Mouse (Mus musculus) myocyte (in vitro differentiated cells): Measurements from ENCODE around the gene Gm49394. TPM values are rescaled to one million over a fixed set of nuclear protein-coding genes. Genes with fewer than 3 reads are reported as not detected.

Experiments
- H3K27me3 ChIP-seq: one replicate; pipeline ENCODE4 v1.6.1; 2011; ENCODE audit not compliant: control insufficient read depth, insufficient read depth, insufficient read length
- H3K36me3 ChIP-seq: one replicate; pipeline ENCODE4 v1.6.1; 2011; ENCODE audit not compliant: control insufficient read depth, insufficient read depth
- H3K4me2 ChIP-seq: one replicate; pipeline ENCODE4 v1.6.1; 2011; ENCODE audit warnings: low read depth, control low read depth
- H3K4me3 ChIP-seq: one replicate; pipeline ENCODE4 v1.5.1; 2011; ENCODE audit warnings: mild to moderate bottlenecking, control low read depth, moderate library complexity
- H3K79me2 ChIP-seq: one replicate; pipeline ENCODE4 v1.6.1; 2011; ENCODE audit not compliant: control insufficient read depth, insufficient read depth
- H3ac ChIP-seq: one replicate; pipeline ENCODE4 v1.6.1; 2011; ENCODE audit not compliant: control insufficient read depth, insufficient read length
- CEBPB ChIP-seq: IDR thresholded peaks from 2 replicates; pipeline ENCODE4 v1.6.1; 2011; ENCODE audit warnings: mild to moderate bottlenecking, moderate library complexity; ENCODE audit not compliant: poor library complexity, insufficient read depth, severe bottlenecking
- E2F4 ChIP-seq: IDR thresholded peaks from one replicate; pipeline ENCODE4 v1.6.1; 2011; ENCODE audit warnings: mild to moderate bottlenecking, control low read depth, moderate library complexity; ENCODE audit not compliant: insufficient read depth
- MAX ChIP-seq: IDR thresholded peaks from one replicate; pipeline ENCODE4 v1.6.1; 2011; ENCODE audit warnings: low read depth, mild to moderate bottlenecking, control low read depth
- MYOD1 ChIP-seq, 3 experiments: IDR thresholded peaks; one replicate each; pipeline ENCODE4 v1.6.1; 2011; ENCODE audit warnings: control low read depth in 2 of 3, low read depth in 2 of 3, mild to moderate bottlenecking in 2 of 3, moderate library complexity in 1 of 3; ENCODE audit not compliant: insufficient read length in 2 of 3, control insufficient read depth in 1 of 3
- MYOG ChIP-seq, 3 experiments: IDR thresholded peaks; one replicate each; pipeline ENCODE4 v1.6.1; 2011; ENCODE audit warnings: control low read depth in 2 of 3, low read depth in 2 of 3, mild to moderate bottlenecking in 2 of 3; ENCODE audit not compliant: insufficient read length in 2 of 3, control insufficient read depth in 1 of 3, insufficient read depth in 1 of 3
- POLR2A ChIP-seq: IDR thresholded peaks from one replicate; pipeline ENCODE4 v1.6.1; 2011; ENCODE audit warnings: low read depth, mild to moderate bottlenecking, control low read depth, moderate library complexity; ENCODE audit not compliant: insufficient read length
- POLR2AphosphoS2 ChIP-seq: IDR thresholded peaks from one replicate; pipeline ENCODE4 v1.6.1; 2011; ENCODE audit warnings: low read depth, control low read depth; ENCODE audit not compliant: insufficient read length
- REST ChIP-seq: IDR thresholded peaks from one replicate; pipeline ENCODE4 v1.6.1; 2011; ENCODE audit warnings: mild to moderate bottlenecking, control low read depth, moderate library complexity; ENCODE audit not compliant: insufficient read depth, insufficient read length
- SRF ChIP-seq: IDR thresholded peaks from one replicate; pipeline ENCODE4 v1.6.1; 2011; ENCODE audit warnings: low read depth; ENCODE audit not compliant: control insufficient read depth, insufficient read length
- TCF12 ChIP-seq: IDR thresholded peaks from one replicate; pipeline ENCODE4 v1.6.1; 2011; ENCODE audit warnings: mild to moderate bottlenecking, control low read depth; ENCODE audit not compliant: poor library complexity, insufficient read depth, severe bottlenecking
- TCF3 ChIP-seq: IDR thresholded peaks from one replicate; pipeline ENCODE4 v1.6.1; 2011; ENCODE audit warnings: low read depth, control low read depth; ENCODE audit not compliant: insufficient read length
- USF1 ChIP-seq: IDR thresholded peaks from one replicate; pipeline ENCODE4 v1.6.1; 2011; ENCODE audit warnings: low read depth, mild to moderate bottlenecking, control low read depth, moderate library complexity
- polyA plus RNA-seq: library from polyadenylated mRNA; unstranded; fragments of >200 nt; fragmentation: generic; extraction: Trizol; gene quantifications from one replicate; pipeline ENCODE4 v1.2.1, GENCODE M21; 2012; ENCODE audit warnings: missing spikeins

The Gm49394 gene
- polyA plus RNA-seq, 1 experiment: 0.65 TPM

DNA sequence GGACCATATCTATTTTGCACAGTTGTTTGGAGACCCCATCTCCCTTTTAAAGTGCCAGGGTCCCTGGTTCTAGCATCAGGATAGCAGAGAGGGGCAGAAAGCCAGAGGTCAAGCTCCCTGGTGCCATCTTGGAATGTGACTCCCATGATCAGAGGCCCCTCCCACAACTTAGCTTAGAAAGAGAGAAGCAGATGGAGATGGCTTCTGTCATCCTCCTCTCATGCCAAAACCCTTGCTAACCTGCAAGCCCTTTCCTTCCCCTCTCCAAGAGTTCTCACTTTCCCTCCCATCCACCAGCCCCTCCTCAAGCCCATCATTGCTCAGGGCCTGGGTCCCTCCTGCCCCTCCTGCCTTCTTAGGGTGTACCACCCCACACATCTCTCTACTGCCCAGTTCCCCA is 33.6 kb downstream of the Gm49394 start:
- Histone ChIP-seq H3K79me2 (no peaks in the 10 kb centered on the region), H3K4me3 (no peak overlapping the region), H3K36me3 (no peaks in the 10 kb centered on the region), H3K4me2 (no peak overlapping the region), H3K27me3 (peaks cover 9% of the 10 kb centered on the region), H3ac (no peak overlapping the region)
- TF ChIP-seq TCF3: no peak

DNA sequence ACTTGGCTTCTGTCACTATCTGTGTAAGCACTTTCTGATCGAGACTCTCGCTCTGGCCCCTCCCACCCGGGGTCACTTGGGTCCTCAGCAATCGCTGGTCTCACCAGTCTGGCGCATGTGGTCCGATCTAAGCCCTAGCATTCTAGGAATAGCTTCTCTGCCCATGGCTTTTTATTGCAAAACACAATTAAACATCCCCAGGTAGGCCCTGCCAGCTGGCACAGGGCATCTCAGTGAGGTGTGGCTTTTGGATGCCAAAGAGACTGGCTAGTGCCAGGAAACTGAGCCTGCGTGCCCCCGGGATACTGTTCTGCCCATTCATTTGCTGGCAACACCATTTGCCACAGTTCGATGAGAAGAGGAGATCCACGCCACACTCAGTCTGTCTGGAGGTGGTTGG is 39.1 kb downstream of the Gm49394 start:
- Histone ChIP-seq H3K27me3 (peaks cover 9% of the 10 kb centered on the region), H3ac (no peak overlapping the region)
- TF ChIP-seq CEBPB (no peak), E2F4 (no peak), TCF3 (no peak), TCF12 (no peak), USF1 (no peak), MAX (no peak), MYOG (IDR thresholded peaks at IDR 0.05; ENCODE audit: control insufficient read depth in 1 of 3, insufficient read depth in 1 of 3, insufficient read length in 2 of 3, low read depth in 2 of 3) (no peak), POLR2A (no peak)

DNA sequence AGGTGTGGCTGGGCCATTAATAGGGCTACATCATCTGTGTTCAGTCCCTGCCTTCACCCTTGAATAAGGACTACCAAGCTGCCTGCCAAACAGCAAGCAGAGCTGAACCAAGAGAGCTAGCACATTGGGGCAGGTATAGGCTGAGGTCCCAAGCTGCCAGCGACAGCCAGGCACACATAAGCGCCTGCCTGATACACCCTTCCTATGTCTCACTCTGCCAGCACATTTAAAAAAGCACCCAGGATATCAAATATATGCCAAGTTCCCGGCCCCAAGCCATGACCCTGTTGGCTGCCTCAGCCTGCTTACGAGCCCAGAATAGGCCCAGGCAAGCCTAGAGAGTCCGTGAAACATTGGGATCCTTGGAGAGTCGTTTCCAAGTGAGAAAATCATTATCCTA is 39.9 kb downstream of the Gm49394 start:
- H3K27me3 ChIP-seq: peaks cover 6% of the 10 kb centered on the region

More for the DNA sequence above, 39.1 kb downstream of the Gm49394 start:
- Histone ChIP-seq H3K4me2 (no peak overlapping the region), H3K36me3 (no peaks in the 10 kb centered on the region), H3K4me3 (no peak overlapping the region), H3K79me2 (no peaks in the 10 kb centered on the region)

DNA sequence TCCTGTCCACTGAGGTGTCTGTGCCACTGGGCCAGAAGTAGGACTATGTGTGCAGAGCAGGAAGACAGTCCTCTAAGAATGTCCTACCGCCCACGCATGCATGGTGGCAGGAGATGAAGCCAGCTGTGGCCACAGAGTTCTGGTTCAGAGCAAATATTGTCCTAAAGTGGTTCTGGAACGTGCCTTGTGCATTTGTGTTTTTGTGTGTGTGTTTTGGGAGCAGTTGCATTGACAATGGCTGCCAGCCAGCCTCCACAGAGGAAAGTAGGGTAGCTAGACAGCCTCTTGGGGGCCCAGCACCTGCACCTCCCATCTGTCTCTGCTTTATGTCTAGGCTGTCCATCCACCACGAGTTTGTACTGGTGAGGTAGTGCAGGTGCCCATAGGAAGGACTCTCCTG is 47.6 kb downstream of the Gm49394 start:
- H3K4me3 ChIP-seq: no peak overlapping the region
- TF ChIP-seq MAX: no peak
- no peak for TF ChIP-seq POLR2A
- no peak for TF ChIP-seq TCF3
- TF ChIP-seq REST: no peak
- no peak for TF ChIP-seq SRF
- TF ChIP-seq TCF12: no peak
- no peak for TF ChIP-seq E2F4
- no peak for TF ChIP-seq USF1
- TF ChIP-seq MYOD1 (IDR thresholded peaks at IDR 0.05; ENCODE audit: control insufficient read depth in 1 of 3, insufficient read length in 2 of 3, low read depth in 2 of 3): no peak
- no peak for TF ChIP-seq CEBPB
- TF ChIP-seq MYOG (IDR thresholded peaks at IDR 0.05; ENCODE audit: control insufficient read depth in 1 of 3, insufficient read depth in 1 of 3, insufficient read length in 2 of 3, low read depth in 2 of 3): no peak
- no peak overlapping the region for H3K4me2 ChIP-seq
- H3K36me3 ChIP-seq: no peaks in the 10 kb centered on the region
- H3K27me3 ChIP-seq: peaks cover 7% of the 10 kb centered on the region
- H3ac ChIP-seq: no peak overlapping the region
- H3K79me2 ChIP-seq: no peaks in the 10 kb centered on the region

More for the DNA sequence above, 39.9 kb downstream of the Gm49394 start:
- Histone ChIP-seq H3K36me3 (no peaks in the 10 kb centered on the region), H3K4me3 (no peak overlapping the region), H3K4me2 (no peak overlapping the region), H3ac (no peak overlapping the region), H3K79me2 (no peaks in the 10 kb centered on the region)
- TF ChIP-seq E2F4 (no peak), REST (no peak), MYOD1 (IDR thresholded peaks at IDR 0.05; ENCODE audit: control insufficient read depth in 1 of 3, insufficient read length in 2 of 3, low read depth in 2 of 3) (no peak), CEBPB (no peak), USF1 (no peak)

DNA sequence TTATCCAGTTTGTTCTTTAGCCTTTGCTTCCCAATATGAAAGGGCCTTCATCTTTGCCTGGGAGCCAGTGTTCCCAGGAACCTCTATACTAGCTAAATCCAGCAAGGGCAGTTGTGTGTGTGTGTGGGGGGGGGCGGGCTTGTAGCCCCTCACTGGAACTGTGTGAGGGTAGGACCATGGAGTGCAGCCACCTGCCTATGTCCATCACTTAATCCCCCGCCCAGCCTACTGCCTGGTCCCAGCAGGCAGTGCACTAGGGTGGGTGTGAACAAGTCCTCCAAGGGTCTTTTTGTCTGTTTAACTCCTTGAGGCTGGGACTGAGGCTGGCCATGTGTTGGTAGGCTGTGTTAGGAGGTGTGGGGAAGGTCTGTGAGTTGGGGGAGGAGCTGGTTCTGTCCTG is 56.7 kb downstream of the Gm49394 start:
- Histone ChIP-seq H3K4me3 (no peak overlapping the region), H3ac (no peak overlapping the region), H3K4me2 (no peak overlapping the region), H3K36me3 (no peaks in the 10 kb centered on the region), H3K27me3 (peaks cover 2% of the 10 kb centered on the region), H3K79me2 (no peaks in the 10 kb centered on the region)
- TF ChIP-seq TCF12 (no peak), MYOD1 (IDR thresholded peaks at IDR 0.05; ENCODE audit: control insufficient read depth in 1 of 3, insufficient read length in 2 of 3, low read depth in 2 of 3) (peak in 2 of 3 experiments; percentile 74 to 84)

DNA sequence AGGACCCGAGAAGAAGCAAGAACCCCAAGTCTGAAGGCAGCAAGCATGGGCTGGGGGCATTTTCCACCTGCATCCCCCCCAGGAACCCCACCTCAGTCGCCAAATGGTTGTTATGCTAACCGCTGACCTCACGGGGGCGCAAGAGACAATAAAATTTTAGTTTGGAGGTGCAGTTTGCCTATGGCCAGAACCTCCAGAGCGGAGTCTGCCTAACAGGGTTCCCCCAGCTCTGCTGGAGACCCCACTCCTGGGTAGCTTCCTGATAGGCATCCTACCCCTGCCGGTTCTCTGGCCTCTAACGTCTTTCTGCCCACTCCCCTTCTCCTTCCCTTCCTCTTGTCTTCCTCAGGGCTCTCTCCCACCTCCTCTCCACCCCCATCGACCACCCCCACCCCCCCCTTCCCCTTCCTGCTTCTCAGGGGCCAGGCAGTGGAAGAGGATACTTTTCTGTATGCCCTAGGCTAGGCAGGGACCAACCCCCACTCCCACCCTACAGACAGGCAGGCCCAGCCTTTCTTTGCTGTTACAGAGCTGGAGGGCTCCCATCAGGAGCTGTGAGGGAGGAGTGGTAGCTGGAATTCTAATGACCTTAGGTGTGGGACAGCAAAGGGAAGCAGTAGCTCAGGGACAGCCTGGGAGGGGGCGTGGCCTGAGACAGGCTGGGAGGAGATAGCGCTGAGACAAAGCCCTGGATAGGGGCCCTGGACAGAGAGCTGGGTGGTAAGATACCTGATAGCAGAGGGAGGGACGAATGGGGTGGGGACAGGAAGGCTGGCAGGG is 58.9 kb downstream of the Gm49394 start:
- Histone ChIP-seq H3ac (no peak overlapping the region), H3K36me3 (no peaks in the 10 kb centered on the region), H3K4me2 (no peak overlapping the region), H3K79me2 (no peaks in the 10 kb centered on the region), H3K27me3 (no peaks in the 10 kb centered on the region), H3K4me3 (no peak overlapping the region)
- no peak for TF ChIP-seq MYOG (IDR thresholded peaks at IDR 0.05; ENCODE audit: control insufficient read depth in 1 of 3, insufficient read depth in 1 of 3, insufficient read length in 2 of 3, low read depth in 2 of 3)
- no peak for TF ChIP-seq SRF
- TF ChIP-seq POLR2A: no peak
- no peak for TF ChIP-seq MAX
- TF ChIP-seq POLR2AphosphoS2: no peak
- TF ChIP-seq MYOD1 (IDR thresholded peaks at IDR 0.05; ENCODE audit: control insufficient read depth in 1 of 3, insufficient read length in 2 of 3, low read depth in 2 of 3): no peak
- no peak for TF ChIP-seq REST
- TF ChIP-seq USF1: no peak
